25 mouse cellular contexts compared by ENCODE assay signal in genomic region chr3:153287081-153287480, GRCm38 (mm10).
DNase-seq lines count a peak whose midpoint lies in the region; ATAC-seq and TF ChIP-seq lines count a peak whose summit lies in the region.
"Had no signal": no experiment of that assay in that cellular context is flagged by ENCODE, and none has a peak within 500 bp of the region (broad histone marks: within the 10 kb centered on the region; RNA-seq: fewer than 3 reads in every experiment).

No protein-coding gene starts in this region.

- H3K4me3 ChIP-seq in ES-E14 (ENCODE audit: insufficient read depth in 1 of 2, low read depth in 1 of 2, low read length in 2 of 2, poor library complexity in 1 of 2, severe bottlenecking in 1 of 2), result no peak overlapping the region
- H3K4me3 ChIP-seq in midbrain, embryonic 14.5 days (replicated peaks; ENCODE audit: low read depth, low read length), result no peak overlapping the region

- no peak overlapping the region for H3K9ac ChIP-seq in ES-E14 (ENCODE audit: insufficient read depth, low read depth, low read length, poor library complexity, severe bottlenecking)
- no peak overlapping the region for H3K9ac ChIP-seq in midbrain, embryonic 14.5 days (replicated peaks; ENCODE audit: low read length)

- H3K4me2 ChIP-seq in midbrain, embryonic 14.5 days (ENCODE audit: low read length), result no peak overlapping the region

- no peaks in the 10 kb centered on the region for H3K36me3 ChIP-seq in ES-E14 (ENCODE audit: control insufficient read depth, insufficient read depth, low read length, poor library complexity, severe bottlenecking)
- H3K36me3 ChIP-seq in midbrain, embryonic 14.5 days (ENCODE audit: control insufficient read depth, insufficient read depth, low read length), result no peaks in the 10 kb centered on the region

- WGBS in midbrain, embryonic 14.5 days, result 61% methylated on average over 6 of the region's 6 CpGs

- in situ Hi-C loops in ES-E14 (cut with MboI; ENCODE audit: low sequenced_read_pairs in 2 of 2, unreplicated experiment in 2 of 2), result no loop called here

- no peaks in the 10 kb centered on the region for H3K9me3 ChIP-seq in ES-E14 (ENCODE audit: control insufficient read depth, insufficient read depth, low read depth, low read length)
- H3K9me3 ChIP-seq in midbrain, embryonic 14.5 days (ENCODE audit: control insufficient read depth, low read length), result no peaks in the 10 kb centered on the region
- H3K9me3 ChIP-seq: G1E had no signal

- H3K4me1 ChIP-seq in ES-E14 (ENCODE audit: control insufficient read depth in 2 of 2, insufficient read depth in 2 of 2, low read length in 2 of 2, poor library complexity in 1 of 2), result peaks cover 5 to 11% of the 10 kb centered on the region in 2 experiments
- H3K4me1 ChIP-seq in midbrain, embryonic 14.5 days (ENCODE audit: control insufficient read depth, insufficient read depth, low read length), result peaks cover 13% of the 10 kb centered on the region

- no peaks in the 10 kb centered on the region for H3K27me3 ChIP-seq in midbrain, embryonic 14.5 days (ENCODE audit: control insufficient read depth, insufficient read depth, low read length)
- H3K27me3 ChIP-seq: CH12.LX, Patski had no signal

- no peak for ATAC-seq in midbrain, embryonic 14.5 days (ENCODE audit: low FRiP score, low TSS enrichment)
- ATAC-seq: activated CD4-positive, CD25-positive, alpha-beta regulatory T cell, adult 4 months; CD4-positive, CD25-positive, alpha-beta regulatory T cell, adult 4 months; Patski had no signal

- peak; percentile 24 for DNase-seq in heart, adult 11 months
- no peak for DNase-seq in heart, postnatal 14 days
- DNase-seq in ES-E14 (ENCODE audit: low read depth, low spot score) (peak; percentile 30), R1 (ENCODE audit: low read depth, low spot score) (peak; percentile 63), ZHBTc4 (ENCODE audit: low read depth, low spot score) (peak; percentile 60), liver (no peak)
- DNase-seq in midbrain, embryonic 14.5 days, result no peak
- no peak for DNase-seq in kidney, postnatal 25 days
- DNase-seq: adrenal gland, adult 2 months; adrenal gland, adult 8-10 months; adrenal gland, postnatal 10 days; adrenal gland, postnatal 14 days; adrenal gland, postnatal 25 days; adrenal gland, postnatal 36 days; B cell, adult 2 months; cerebellum, adult 11 months; cerebellum, adult 11-12 months; cerebellum, adult 18-20 months; cerebellum, adult 2 months; cerebellum, adult 8-10 months had no signal

- intact Hi-C loops in heart, postnatal 14 days (cut with DNase I), result no loop called here

- no peak overlapping the region for H3K27ac ChIP-seq in ES-E14 (ENCODE audit: insufficient read depth, low read depth, low read length, poor library complexity, severe bottlenecking)
- H3K27ac ChIP-seq in midbrain, embryonic 14.5 days (replicated peaks; ENCODE audit: low read depth, low read length), result no peak overlapping the region

TF ChIP-seq in ES-E14, 5 proteins besides CTCF, POLR2A, EP300 and RAD21:
- no peak for TF ChIP-seq MAFK (IDR thresholded peaks at IDR 0.05; ENCODE audit: insufficient read depth, low read depth, low read length)
- no peak for TF ChIP-seq ZNF384 (IDR thresholded peaks at IDR 0.05; ENCODE audit: low read depth, low read length)
- TF ChIP-seq ZC3H11A (IDR thresholded peaks at IDR 0.05; ENCODE audit: borderline replicate concordance, low read depth, low read length), result no peak
- TF ChIP-seq HCFC1 (IDR thresholded peaks at IDR 0.05; ENCODE audit: borderline replicate concordance, insufficient read depth, low read length), result no peak
- TF ChIP-seq CHD2 (IDR thresholded peaks at IDR 0.05; ENCODE audit: low read depth, low read length), result no peak

Comparison
In these comparisons a context has a peak if more than half of its experiments do, and no peak if none do; other contexts are left out.
1. DNase-seq: peak in heart, adult 11 months (single experiment), ES-E14 (single experiment), R1 (single experiment) and ZHBTc4 (single experiment); none in heart, postnatal 14 days (0 of 2), midbrain, embryonic 14.5 days (single experiment), liver (single experiment) and kidney, postnatal 25 days (0 of 2).